Mouse (Mus musculus): ENCODE measurements around the gene Tns3. TPM values are rescaled to one million over a fixed set of nuclear protein-coding genes. Genes with fewer than 3 reads are reported as not detected.

The Tns3 gene
- polyA plus RNA-seq, 1 experiment, result 57.4 TPM

- H3K79me2 ChIP-seq (ENCODE audit: control insufficient read depth, insufficient read depth), result no peaks in the 10 kb centered on the region
- H3K4me3 ChIP-seq (ENCODE audit: insufficient read depth, poor library complexity, severe bottlenecking), result no peak overlapping the region
- no peaks in the 10 kb centered on the region for H3K36me3 ChIP-seq (ENCODE audit: control insufficient read depth, insufficient read depth)
- peak; percentile 9 for TF ChIP-seq MYOD1 (IDR thresholded peaks at IDR 0.05; ENCODE audit: control insufficient read depth, insufficient read length, low read depth)
- TF ChIP-seq MYOG (IDR thresholded peaks at IDR 0.05; ENCODE audit: control insufficient read depth, extremely low read depth, insufficient read length), result no peak
- peak; percentile 65 for TF ChIP-seq MAX (IDR thresholded peaks at IDR 0.05)
- no peak overlapping the region for H3ac ChIP-seq (ENCODE audit: control insufficient read depth, insufficient read length, low read depth)
- no peaks in the 10 kb centered on the region for H3K79me3 ChIP-seq (ENCODE audit: low read depth)
- no peaks in the 10 kb centered on the region for H3K27me3 ChIP-seq (ENCODE audit: control insufficient read depth, insufficient read depth, insufficient read length)
These were observed 28.5 kb upstream of the Tns3 start for GRCm38 (mm10) chr11:8692536-8693471.

GRCm38 (mm10) chr11:8692162-8692535 is 27.8 kb upstream of the Tns3 start:
- no peak for TF ChIP-seq MAX (IDR thresholded peaks at IDR 0.05)
- TF ChIP-seq FOSL1 (IDR thresholded peaks at IDR 0.05; ENCODE audit: insufficient read depth, low read length, poor library complexity, severe bottlenecking), result no peak
- TF ChIP-seq USF1 (IDR thresholded peaks at IDR 0.05; ENCODE audit: low read depth), result no peak
- TF ChIP-seq CTCF (IDR thresholded peaks at IDR 0.05; ENCODE audit: control insufficient read depth, insufficient read depth, insufficient read length), result no peak
- no peak for TF ChIP-seq MYOD1 (IDR thresholded peaks at IDR 0.05; ENCODE audit: control insufficient read depth, insufficient read length, low read depth)
- no peak for TF ChIP-seq CEBPB (IDR thresholded peaks at IDR 0.05; ENCODE audit: low read depth)
- no peak for TF ChIP-seq MYOG (IDR thresholded peaks at IDR 0.05; ENCODE audit: control insufficient read depth, extremely low read depth, insufficient read length)
- Histone ChIP-seq H3ac (ENCODE audit: control insufficient read depth, insufficient read length, low read depth) (no peak overlapping the region), H3K79me3 (ENCODE audit: low read depth) (no peaks in the 10 kb centered on the region), H3K27me3 (ENCODE audit: control insufficient read depth, insufficient read depth, insufficient read length) (no peaks in the 10 kb centered on the region), H3K36me3 (ENCODE audit: control insufficient read depth, insufficient read depth) (no peaks in the 10 kb centered on the region), H3K79me2 (ENCODE audit: control insufficient read depth, insufficient read depth) (no peaks in the 10 kb centered on the region), H3K4me3 (ENCODE audit: insufficient read depth, poor library complexity, severe bottlenecking) (no peak overlapping the region)

- H3K79me2 ChIP-seq (ENCODE audit: control insufficient read depth, insufficient read depth), result no peaks in the 10 kb centered on the region
- TF ChIP-seq CTCF (IDR thresholded peaks at IDR 0.05; ENCODE audit: control insufficient read depth, insufficient read depth, insufficient read length) (no peak), MAX (IDR thresholded peaks at IDR 0.05) (no peak), MYOG (IDR thresholded peaks at IDR 0.05; ENCODE audit: control insufficient read depth, extremely low read depth, insufficient read length) (no peak), USF1 (IDR thresholded peaks at IDR 0.05; ENCODE audit: low read depth) (no peak), CEBPB (IDR thresholded peaks at IDR 0.05; ENCODE audit: low read depth) (no peak), FOSL1 (IDR thresholded peaks at IDR 0.05; ENCODE audit: insufficient read depth, low read length, poor library complexity, severe bottlenecking) (no peak), MYOD1 (IDR thresholded peaks at IDR 0.05; ENCODE audit: control insufficient read depth, insufficient read length, low read depth) (no peak)
- H3K4me3 ChIP-seq (ENCODE audit: insufficient read depth, poor library complexity, severe bottlenecking), result no peak overlapping the region
- H3ac ChIP-seq (ENCODE audit: control insufficient read depth, insufficient read length, low read depth), result no peak overlapping the region
- no peaks in the 10 kb centered on the region for H3K27me3 ChIP-seq (ENCODE audit: control insufficient read depth, insufficient read depth, insufficient read length)
- no peaks in the 10 kb centered on the region for H3K36me3 ChIP-seq (ENCODE audit: control insufficient read depth, insufficient read depth)
- no peaks in the 10 kb centered on the region for H3K79me3 ChIP-seq (ENCODE audit: low read depth)
These were observed 27.3 kb upstream of the Tns3 start for GRCm38 (mm10) chr11:8691605-8692004.

GRCm38 (mm10) chr11:8690633-8691032 is 26.3 kb upstream of the Tns3 start:
- no peak overlapping the region for H3ac ChIP-seq (ENCODE audit: control insufficient read depth, insufficient read length, low read depth)
- H3K79me2 ChIP-seq (ENCODE audit: control insufficient read depth, insufficient read depth), result no peaks in the 10 kb centered on the region
- TF ChIP-seq MYOG (IDR thresholded peaks at IDR 0.05; ENCODE audit: control insufficient read depth, extremely low read depth, insufficient read length) (no peak), FOSL1 (IDR thresholded peaks at IDR 0.05; ENCODE audit: insufficient read depth, low read length, poor library complexity, severe bottlenecking) (no peak), CTCF (IDR thresholded peaks at IDR 0.05; ENCODE audit: control insufficient read depth, insufficient read depth, insufficient read length) (no peak), MAX (IDR thresholded peaks at IDR 0.05) (no peak), USF1 (IDR thresholded peaks at IDR 0.05; ENCODE audit: low read depth) (no peak), CEBPB (IDR thresholded peaks at IDR 0.05; ENCODE audit: low read depth) (no peak)
- no peaks in the 10 kb centered on the region for H3K79me3 ChIP-seq (ENCODE audit: low read depth)
- no peaks in the 10 kb centered on the region for H3K36me3 ChIP-seq (ENCODE audit: control insufficient read depth, insufficient read depth)
- H3K27me3 ChIP-seq (ENCODE audit: control insufficient read depth, insufficient read depth, insufficient read length), result no peaks in the 10 kb centered on the region
- H3K4me3 ChIP-seq (ENCODE audit: insufficient read depth, poor library complexity, severe bottlenecking), result no peak overlapping the region

GRCm38 (mm10) chr11:8689515-8689914 is 25.2 kb upstream of the Tns3 start:
- H3K36me3 ChIP-seq (ENCODE audit: control insufficient read depth, insufficient read depth), result no peaks in the 10 kb centered on the region
- no peak overlapping the region for H3ac ChIP-seq (ENCODE audit: control insufficient read depth, insufficient read length, low read depth)
- no peaks in the 10 kb centered on the region for H3K79me2 ChIP-seq (ENCODE audit: control insufficient read depth, insufficient read depth)
- H3K27me3 ChIP-seq (ENCODE audit: control insufficient read depth, insufficient read depth, insufficient read length), result no peaks in the 10 kb centered on the region
- TF ChIP-seq CTCF (IDR thresholded peaks at IDR 0.05; ENCODE audit: control insufficient read depth, insufficient read depth, insufficient read length) (no peak), CEBPB (IDR thresholded peaks at IDR 0.05; ENCODE audit: low read depth) (no peak), MYOG (IDR thresholded peaks at IDR 0.05; ENCODE audit: control insufficient read depth, extremely low read depth, insufficient read length) (no peak), MAX (IDR thresholded peaks at IDR 0.05) (no peak), MYOD1 (IDR thresholded peaks at IDR 0.05; ENCODE audit: control insufficient read depth, insufficient read length, low read depth) (no peak), FOSL1 (IDR thresholded peaks at IDR 0.05; ENCODE audit: insufficient read depth, low read length, poor library complexity, severe bottlenecking) (no peak), USF1 (IDR thresholded peaks at IDR 0.05; ENCODE audit: low read depth) (no peak)
- no peak overlapping the region for H3K4me3 ChIP-seq (ENCODE audit: insufficient read depth, poor library complexity, severe bottlenecking)
- H3K79me3 ChIP-seq (ENCODE audit: low read depth), result no peaks in the 10 kb centered on the region

Data from C2C12 (cell line).